Mouse (Mus musculus) effector memory CD4-positive, alpha-beta T cell, adult 7 months (primary cell): ENCODE measurements around the gene Phf7. TPM values are rescaled to one million over a fixed set of nuclear protein-coding genes. Genes with fewer than 3 reads are reported as not detected.

Source experiments
- polyA plus RNA-seq: library from polyadenylated mRNA; unstranded; fragments of 100-300 nt; shearing (Covaris generic); gene quantifications from one replicate; pipeline ENCODE4 v1.2.1, GENCODE M21; 2017

The Phf7 gene
- 7.2 TPM for polyA plus RNA-seq

DNA sequence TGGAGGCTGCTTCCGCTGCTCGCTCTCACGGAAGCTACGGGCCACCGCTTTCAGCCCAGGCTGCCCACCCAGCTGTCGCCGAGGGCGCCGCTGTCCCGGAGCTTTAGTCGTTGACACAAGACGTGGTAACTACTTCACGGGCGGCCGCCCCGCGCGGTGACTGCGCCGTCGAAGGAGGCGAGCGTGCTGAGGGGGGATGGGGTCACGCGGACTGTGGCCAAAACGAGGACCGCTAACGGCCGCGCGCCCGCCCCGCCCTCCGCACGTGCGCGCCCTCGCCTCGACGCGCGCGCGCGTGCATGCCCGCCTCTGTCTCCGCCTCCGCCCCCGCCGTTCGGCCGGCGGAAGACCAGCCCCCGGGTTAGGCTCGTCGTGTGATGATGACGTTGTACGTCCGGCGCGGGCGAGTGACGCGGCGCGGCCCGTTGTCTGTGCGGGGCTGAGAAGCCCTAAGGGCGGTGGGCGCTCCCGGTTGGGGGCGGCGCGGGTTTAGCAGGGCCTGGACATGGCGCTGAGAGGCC, at the start of gene Phf7, which contains the start of gene Bap1:
Gene Phf7, minus strand, starts transcription at position 234 of the 521 bp plus-strand sequence.
Gene Bap1, plus strand, starts transcription at position 367 of the 521 bp plus-strand sequence.

DNA sequence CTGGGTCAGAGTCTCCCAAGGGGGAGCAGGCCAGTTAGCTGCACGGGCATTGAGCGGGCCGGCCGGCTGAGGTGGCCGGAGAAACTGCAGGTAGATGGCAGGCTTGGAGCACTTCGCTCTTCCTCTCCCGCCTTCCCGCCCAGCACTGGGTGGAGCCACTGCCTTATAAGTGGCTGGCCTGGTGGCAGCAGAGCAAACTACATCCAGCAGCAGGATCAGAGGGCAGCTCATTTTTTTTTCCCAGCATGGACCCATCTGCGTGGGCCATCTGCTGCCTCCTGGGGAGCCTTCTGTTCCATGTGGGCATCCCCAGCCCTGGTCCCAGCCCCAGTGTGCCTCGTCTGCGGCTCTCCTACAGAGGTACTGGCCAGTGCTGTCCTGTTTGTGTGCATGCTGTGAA, 33.5 kb downstream of the Phf7 start, which contains the start of gene Sema3g:
Gene Sema3g, plus strand, starts transcription at position 195 of the 400 bp plus-strand sequence.

DNA sequence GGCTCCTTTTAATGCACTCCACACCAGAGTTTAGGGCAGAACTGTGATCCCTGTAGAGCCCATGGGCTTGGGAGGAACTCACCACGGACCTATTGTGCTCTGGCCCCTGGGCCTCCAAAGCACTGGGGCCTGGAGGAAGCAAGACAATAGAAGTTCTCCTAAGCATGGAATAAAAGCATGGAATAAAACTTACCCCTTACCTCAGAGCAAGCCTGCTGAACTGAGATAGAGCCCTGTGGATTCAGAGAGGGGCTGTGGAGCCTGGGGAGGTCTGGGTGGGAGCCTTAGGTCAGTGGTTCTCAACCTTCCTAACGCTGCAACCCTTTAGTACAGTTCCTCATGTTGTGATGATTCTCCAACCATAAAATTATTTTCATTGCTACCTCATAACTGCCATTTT, 34.3 kb downstream of the Phf7 start, which contains the start of gene Nisch:
Gene Nisch, minus strand, starts transcription at position 101 of the 400 bp plus-strand sequence.

DNA sequence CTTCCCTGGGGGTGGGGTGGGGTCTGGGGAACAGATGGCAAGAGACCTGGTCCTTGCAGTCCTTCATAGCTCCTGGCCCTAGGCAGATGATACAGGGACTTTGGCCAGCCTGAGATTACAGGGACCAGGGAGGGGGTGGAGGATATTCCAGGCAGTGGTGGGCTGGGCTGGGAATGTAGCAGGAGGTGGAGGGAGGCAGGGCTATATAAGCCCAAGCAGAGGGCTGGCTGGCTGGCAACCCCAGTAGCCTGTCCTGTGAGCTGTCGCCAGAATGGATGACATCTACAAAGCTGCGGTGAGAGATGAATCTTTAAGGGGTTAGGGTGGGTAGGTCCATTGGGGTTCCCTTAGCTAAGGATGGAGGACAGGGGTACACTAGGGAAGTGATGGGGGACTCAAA, 43.0 kb downstream of the Phf7 start, which contains the start of gene Tnnc1:
Gene Tnnc1, plus strand, starts transcription at position 229 of the 400 bp plus-strand sequence.

Other genes starting within 250 kb of the Phf7 start
- gene Glt8d1, start 249.9 kb downstream of the Phf7 start, polyA plus RNA-seq, result 7.8 TPM
- 155 TPM for gene Spcs1, start 249.6 kb downstream of the Phf7 start, polyA plus RNA-seq
- 143 TPM for gene Pbrm1, start 232.2 kb downstream of the Phf7 start, polyA plus RNA-seq
- 118 TPM for gene Gnl3, start 232.2 kb downstream of the Phf7 start, polyA plus RNA-seq
- gene Smim4, start 122.4 kb downstream of the Phf7 start, polyA plus RNA-seq, result 55.9 TPM
- gene Nt5dc2, start 120.3 kb downstream of the Phf7 start, polyA plus RNA-seq, result not detected
- not detected for gene Stab1, start 82.7 kb downstream of the Phf7 start, polyA plus RNA-seq
- 0.60 TPM for gene Tnnc1, start 43.0 kb downstream of the Phf7 start, polyA plus RNA-seq
- 186 TPM for gene Nisch, start 34.4 kb downstream of the Phf7 start, polyA plus RNA-seq
- gene Sema3g, start 33.5 kb downstream of the Phf7 start, polyA plus RNA-seq, result 0.09 TPM
- 79.9 TPM for gene Bap1, start 133 bp upstream of the Phf7 start, polyA plus RNA-seq
- gene Dnah1, start 72.6 kb upstream of the Phf7 start, polyA plus RNA-seq, result not detected
- gene Capn7, start 85.3 kb upstream of the Phf7 start, polyA plus RNA-seq, result 52.5 TPM
- gene Sh3bp5, start 184.8 kb upstream of the Phf7 start, polyA plus RNA-seq, result 55.8 TPM
- gene Eaf1, start 243.1 kb upstream of the Phf7 start, polyA plus RNA-seq, result 24.3 TPM
- 22.9 TPM for gene Mettl6, start 243.7 kb upstream of the Phf7 start, polyA plus RNA-seq